Mouse (Mus musculus): Measurements from ENCODE around the gene Galnt14.

Galnt14 gene

DNA sequence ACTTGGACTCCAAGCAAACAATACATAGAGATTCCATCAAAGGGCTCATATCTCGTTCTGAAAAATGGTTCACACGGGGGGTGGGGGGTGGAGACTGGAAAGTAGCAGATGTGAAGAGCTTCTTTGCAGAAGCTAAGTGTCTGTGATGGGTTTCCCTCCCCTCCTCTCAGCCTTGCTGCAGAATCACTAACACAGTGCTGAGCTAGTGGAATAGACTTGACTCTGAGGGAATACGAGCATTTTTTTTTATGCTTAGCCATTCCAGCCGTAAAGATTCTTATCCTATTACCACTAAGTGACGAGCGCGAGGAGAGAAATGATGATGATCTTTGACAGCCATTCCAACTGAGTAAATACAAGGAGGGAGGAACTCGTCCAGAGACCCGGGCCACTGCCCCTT is 142.0 kb downstream of the Galnt14 start:
- DNase-seq = no peak

DNA sequence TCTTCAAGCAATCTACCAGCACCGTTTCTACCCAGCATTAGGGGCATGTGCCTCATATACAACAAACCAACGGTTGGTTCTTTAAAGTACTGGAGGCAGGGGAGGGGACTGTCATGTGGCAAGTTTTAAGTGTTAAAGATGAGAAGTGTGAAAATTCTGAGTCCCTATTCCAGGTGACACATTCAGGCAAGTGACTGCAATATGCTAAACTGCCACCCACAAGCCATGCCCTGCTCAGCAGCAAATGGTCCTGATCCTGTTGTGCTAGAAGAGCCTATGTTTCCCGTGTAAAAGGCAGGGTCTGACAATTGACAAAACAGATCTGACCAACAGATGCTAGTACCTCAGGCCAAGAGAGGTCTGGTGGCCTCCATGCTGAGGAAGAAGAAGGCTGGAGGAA is 149.1 kb downstream of the Galnt14 start:
- DNase-seq = no peak

DNA sequence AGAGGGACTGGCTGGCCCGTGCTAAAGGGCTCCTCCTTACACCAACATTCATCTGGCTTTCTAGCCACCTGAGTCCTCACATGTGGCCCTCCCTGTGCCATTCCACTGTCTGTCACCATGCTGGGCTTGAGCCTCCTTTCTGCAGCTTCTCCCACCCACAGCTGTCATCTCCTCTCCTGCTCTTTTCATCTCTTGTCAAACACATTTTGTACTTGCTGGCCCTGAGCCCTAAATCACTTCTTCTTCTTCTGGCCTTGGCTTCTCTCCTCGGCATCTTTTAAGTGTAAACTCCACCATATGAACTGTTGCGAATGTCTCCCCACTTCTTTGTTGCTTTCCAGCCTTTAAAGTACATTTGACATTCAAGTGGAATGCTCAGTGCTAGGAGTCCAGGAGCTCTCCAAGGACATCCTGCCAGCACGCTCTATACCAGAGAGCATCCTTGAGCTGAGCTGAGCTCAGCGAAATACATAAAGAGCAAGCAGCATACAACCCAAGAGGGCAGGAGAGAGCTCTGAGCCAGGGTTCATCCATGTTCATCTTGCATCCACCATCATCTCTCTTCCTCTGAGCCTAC is 150.0 kb downstream of the Galnt14 start:
- no peak for DNase-seq

DNA sequence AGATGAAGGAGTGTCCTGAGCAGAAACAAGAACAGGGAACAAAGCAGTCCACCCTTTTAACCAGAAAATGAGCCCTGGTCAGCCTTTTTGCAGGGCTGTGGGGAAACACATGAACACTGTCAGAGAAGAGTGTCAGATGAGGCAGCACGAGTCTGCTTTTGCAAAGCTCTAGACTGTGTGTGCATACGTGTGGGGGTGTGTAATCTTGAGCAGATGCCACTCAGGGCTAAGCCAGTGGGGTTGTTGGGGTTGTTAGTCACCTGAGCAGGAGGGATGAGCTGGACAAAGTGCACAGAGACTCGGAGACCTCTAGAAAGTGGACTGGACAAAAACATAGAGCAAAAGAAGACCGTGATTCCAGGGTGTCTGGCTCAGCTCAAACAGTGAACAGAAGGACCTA is 150.8 kb downstream of the Galnt14 start:
- DNase-seq = no peak

DNA sequence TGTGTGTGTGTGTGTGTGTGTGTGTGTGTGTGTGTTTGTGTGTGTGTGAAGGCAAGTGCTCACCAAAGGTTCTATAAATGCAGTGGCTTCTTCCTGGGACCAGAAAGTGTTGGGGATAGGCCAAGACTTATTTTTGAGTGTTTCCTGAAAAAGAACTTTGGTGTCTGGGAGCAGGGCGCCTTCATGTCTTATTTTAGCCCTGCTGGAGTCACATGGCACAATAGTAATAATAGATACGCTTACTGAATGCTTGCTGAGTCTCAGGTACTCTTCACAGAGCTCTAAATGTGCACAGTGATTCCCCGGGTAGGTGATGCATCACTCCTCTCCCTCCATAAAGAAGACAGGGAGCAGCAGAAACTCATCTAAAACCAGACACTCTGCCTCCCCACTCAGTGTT is 153.2 kb downstream of the Galnt14 start:
- no peak for DNase-seq

DNA sequence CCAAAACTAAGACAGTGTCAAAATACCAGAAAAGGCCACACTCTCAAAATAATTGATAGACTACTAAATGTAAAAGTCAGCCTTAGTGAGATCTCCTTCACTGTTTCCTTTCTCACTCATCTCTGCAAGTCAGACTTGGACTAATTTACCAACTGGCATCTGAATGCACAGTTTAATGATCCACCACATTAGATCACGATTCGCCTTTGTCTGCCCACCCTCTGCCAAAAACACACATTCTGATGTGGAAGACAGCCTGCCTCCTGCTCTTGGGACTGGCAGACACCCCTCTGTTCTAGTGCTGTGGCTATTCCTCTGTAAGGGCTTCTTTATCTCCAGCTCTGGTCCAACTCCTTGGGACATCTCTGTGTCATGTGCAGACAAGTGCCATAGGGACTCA is 153.8 kb downstream of the Galnt14 start:
- DNase-seq = no peak

DNA sequence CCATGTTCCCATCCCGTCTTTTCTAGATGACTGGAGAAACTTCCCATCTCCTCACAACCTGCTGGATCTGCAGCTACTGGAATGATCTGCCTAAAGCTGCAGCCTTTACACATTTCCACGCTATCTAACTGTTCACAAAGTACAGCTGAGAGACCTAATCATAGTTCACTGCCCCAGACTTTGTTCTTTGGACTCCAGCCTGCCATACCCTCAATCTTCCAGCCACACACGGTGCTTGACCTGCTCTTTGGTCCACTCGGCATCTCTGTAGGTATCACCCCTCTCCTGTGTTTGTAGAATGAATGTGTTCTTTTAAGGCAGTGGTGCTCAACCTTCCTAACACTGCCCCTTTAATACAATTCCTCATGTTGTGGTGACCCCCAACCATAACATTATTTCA is 155.6 kb downstream of the Galnt14 start:
- no peak for DNase-seq

DNA sequence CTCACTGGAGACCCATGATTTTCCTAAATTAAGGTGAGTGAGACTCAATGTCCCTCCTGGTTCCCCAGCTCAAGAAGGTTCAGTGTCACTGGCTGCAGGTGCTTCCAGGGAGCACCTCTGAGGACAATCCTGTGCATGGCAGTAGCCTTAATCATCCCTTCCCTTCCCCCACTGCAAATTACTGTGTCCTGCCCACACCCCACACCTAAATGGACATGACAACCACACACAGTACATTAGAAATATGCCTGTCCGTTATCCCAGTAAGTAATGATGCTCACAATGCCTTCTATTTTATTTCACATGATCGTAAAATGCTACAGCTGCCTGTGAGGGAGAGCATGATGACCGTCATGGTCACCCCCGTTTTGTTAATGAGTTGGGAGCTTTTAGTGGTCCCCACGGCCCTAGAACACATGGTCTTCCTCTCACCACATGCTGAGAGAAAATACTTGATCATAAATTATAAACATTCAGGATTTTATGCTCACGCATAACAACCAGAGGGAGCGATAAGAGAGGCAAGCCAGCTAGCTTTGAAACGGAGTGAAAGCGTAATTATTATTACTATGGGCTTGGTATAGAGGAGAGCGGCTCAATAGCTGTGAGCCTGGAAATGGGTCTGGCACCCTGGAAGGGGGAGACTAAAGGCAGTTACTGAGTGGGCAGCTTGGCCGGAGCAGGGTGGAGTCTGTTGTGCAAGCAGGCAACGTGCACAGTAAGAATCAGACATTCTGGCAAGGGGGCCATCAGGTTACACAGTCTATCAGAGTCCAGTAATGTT is 161.3 kb downstream of the Galnt14 start:
- DNase-seq = no peak

DNA sequence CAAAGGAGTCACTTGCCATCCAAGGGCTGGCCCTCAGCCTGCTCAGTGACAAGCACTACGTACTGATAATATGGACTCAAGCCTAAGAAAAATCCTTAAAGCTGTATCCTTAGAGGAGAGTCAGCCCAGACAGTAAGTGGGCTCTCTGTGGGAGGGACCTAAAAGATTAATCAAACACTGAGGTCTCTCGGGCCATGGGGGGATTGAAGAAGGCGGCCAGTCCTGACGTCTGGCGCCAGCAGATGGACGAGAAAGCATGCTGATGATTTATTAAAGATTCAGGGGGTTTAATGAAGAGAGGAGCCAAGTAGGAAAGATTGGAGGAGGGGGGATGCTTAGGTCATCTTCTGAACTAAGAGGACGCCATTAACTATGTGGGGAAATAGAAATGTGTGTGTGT is 162.1 kb downstream of the Galnt14 start:
- DNase-seq = no peak

DNA sequence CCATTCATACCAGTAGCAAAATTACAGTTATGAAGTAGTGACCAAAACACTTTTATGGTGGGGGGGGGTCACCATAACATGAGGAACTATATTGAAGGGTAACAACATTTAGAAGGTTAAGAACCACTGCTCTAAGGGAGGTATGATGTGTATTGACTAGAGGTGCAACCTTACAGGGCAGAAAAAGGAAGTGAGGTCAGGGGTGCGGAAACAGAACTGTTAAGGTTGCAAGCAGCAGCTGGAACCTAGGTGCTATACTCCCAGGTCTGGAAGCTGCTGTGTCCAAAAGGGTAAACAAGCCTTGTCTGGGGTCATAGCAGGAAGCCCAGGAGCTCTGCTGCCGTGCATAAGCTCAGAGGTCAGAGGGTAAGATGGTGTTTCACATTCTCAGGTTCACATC is 162.8 kb downstream of the Galnt14 start:
- no peak for DNase-seq

DNA sequence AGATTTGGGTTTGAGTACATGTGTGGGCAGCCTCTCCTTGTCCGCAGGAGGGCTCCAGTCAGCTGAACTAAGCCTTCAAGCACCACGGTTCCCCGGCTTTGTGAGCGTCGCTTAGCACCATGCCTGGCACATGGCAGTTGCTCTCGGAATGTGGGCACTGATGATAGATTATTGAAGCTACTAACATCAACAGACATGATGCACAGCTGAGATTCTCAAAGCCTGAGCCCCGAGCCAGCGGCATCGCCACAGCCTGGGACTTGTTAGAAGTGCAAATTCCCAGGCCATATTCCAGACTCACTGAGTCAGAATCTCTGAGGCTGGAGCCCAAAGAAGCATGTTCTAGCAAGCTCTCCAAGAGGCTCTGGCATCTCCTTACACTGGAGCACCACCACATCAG is 168.3 kb downstream of the Galnt14 start:
- DNase-seq = no peak

DNA sequence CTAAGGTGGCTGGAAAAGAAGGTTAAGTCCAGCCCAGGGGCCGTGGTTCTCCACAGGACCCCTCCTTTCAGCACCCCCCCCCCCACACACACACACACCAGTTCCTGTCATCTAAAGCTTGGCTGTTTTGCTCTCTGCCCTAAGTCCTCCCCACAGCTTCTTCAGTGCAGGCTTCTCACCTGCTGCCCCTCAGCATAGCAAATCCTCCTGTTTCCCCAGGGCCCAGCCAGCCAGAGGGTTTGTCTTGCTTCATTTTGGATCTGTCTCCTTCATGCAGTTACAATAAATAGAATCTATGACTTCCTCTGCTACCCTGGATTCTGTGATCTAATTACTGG is 169.1 kb downstream of the Galnt14 start:
- DNase-seq = no peak

DNA sequence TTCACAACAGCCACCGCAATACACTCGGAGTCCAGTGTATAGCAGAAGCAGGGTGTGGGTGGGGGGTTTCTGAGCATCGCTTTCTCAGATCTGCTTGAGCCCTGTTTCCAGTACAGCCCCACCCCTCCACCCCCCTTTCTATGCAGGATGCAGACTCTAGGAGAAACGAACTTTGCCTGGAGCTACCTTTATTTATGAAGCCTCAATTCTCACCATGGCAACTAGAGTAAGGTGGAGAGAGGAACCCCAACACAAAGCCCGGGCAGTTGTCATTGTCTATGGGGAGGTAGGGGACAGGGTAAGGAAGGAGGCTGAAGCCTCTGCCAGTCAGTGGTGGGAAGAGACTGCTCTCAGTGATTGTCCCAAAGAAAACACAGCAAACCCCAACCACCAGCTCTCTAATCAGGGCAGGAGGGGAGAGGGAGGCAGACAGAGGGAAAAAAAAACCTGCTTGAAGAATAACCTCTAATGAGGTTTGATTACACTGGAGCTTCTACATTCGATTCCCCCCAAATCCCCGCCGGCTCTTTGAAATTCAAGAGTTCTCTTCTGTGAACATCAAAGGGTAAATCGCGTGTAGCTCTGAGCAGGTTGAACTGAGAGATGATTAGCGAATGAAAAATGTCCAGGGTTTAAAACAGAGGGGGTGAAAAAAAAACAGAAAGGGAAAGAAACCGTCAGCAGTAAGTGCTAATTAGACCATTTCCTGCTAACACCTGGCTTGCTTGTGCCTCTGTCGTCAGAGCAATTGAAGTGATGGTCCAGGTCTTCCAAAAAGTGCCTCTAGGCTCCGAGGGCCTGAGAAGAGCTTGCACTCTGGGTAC is 169.6 kb downstream of the Galnt14 start:
- DNase-seq = no peak

DNA sequence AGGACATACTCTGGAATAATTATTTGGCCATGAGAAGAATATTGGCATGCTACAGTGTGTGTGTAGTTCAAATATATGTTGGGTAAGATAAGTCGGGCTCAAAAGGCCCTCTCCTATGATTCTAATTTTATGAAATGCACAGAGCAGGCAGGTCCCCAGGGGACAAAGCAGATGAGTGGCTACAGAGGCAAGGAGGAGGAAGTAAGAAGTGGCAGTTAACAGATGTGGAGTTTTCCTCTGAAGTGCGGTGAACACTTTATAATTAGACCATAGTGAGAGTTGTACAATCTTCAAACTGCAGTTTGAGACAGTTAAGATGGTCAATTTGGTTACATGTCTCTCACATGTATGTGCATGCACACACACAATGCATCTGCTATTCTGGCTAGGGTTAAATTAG is 178.4 kb downstream of the Galnt14 start:
- DNase-seq = no peak

DNA sequence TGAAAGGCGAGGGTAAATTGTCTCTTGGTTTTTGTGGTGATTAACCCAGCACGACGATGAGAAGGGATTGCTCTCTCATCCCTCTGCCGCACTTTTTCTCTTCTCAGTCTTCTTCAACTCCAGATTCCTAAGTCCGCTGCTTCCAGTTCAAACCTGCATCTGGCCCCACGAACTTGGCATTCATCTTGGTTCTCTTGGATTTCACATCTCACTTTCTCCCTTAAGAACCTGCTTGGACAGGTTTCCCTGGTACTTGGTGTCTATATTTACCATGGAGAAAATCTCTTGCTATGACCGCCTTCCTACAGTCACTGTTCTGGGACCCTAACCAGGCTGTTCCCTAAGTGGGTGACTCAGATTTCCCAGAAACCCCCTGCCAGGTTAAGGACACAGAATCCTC is 188.1 kb downstream of the Galnt14 start:
- no peak for DNase-seq

DNA sequence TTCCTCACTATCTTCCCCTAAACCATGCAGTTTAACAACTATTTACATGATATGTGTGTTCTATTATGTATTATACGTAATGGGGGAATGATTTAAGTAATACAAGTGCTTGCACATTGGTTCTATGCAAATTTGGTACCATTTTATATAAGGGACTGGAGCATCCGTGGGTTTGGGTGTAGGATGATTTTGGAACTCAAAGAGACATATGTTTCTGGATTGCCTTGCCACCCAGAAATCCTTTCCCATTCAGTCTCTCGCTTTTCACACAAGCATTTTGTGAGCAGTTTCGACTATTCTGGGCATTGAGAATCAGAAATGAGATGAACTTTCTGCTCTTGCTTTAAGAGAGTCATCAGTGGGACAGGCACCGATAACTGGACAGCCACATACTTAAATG is 190.9 kb downstream of the Galnt14 start:
- DNase-seq = no peak

DNA sequence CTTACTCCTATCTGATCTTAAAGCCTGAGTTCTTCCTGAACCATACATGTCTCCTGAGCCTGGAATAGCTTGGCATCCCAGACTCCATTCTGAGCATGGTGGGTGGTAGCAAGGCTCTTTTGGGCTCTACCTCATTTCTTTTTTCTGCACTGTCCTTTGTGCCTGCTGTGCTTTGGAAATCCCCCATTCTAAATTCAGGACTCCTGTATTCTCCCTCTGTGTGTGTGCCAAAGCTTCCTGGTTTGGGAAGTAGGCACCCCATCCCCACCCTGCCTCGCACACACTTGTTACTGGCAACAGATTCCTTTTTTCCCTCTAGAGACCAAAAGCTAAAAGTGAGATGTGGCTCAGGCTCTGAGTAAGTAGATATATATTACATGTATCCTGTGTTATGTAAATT is 191.9 kb downstream of the Galnt14 start:
- no peak for DNase-seq

DNA sequence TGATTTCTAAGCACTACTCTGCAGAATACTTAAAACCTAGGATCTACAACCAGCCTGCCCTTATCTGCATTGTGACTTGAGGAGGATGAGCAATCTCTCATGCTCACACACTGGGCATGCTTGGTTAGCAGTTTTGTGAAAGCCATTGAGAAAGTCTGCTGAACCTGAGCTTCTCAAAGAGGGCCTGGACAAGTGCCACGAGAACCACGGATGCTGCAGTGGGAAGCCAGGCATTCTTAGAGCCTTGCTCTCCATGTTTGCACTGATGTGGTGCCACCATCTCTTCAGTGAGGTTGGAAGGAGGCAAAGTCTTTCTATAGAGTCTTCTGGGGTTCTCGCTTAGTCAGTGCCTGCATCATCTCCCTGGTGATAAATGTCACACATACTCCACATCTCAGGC is 194.7 kb downstream of the Galnt14 start:
- no peak for DNase-seq

DNA sequence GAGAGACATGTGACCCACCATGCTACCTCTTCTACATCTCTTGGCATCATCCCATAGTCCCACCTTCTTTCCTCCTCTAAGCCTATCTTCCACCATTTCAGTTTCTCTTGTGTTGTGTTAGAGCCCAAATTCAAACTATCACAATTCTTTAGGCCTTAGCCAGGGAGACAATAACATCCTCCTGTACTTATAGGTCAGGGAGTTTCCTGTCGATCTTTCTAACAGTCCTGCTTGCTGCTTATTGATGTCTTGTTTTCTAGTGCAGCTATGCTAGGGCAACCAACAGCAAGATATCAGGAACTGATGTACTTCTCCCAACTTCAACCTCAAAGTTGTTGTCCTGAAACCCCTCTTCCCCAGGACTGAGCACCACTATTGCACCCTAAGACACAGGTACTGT is 195.4 kb downstream of the Galnt14 start:
- no peak for DNase-seq

DNA sequence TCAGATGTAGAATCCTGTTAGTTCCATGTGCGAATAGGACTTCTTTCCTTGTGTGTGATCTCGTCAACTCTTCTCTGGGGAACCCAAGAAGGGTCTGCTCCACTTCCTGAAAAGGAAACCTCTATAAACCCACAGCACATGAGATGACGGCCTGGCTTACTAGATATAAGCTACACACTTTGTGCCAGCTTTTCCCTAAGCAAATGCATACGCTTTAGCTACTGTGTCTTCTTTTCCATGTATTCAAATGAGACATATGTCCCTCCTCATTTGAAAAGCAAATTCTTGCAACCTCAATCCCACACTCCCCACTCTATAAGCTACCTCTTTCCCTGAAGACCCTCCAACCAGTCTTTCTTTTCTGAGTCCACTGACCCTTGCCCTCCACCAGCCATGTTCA is 196.0 kb downstream of the Galnt14 start:
- no peak for DNase-seq

DNA sequence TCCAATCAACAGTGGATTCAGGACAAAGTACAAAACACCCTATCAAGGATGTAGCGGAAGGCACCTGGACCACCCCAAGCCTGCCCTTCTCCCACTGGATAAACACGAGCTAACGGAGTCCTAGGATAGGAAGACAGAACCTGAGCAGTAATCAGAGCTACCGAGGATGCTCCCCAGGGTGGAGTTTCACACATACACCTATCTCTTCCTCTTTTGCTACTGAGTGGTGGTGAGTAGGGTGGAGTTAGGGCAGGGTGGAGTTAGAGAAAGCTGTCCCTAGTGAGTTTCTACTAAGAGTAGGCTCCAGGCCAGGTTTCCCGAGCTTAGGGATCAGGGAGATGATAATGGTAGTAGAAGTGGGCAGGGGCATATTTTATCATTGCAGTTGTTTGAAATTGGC is 197.4 kb downstream of the Galnt14 start:
- DNase-seq = no peak

DNA sequence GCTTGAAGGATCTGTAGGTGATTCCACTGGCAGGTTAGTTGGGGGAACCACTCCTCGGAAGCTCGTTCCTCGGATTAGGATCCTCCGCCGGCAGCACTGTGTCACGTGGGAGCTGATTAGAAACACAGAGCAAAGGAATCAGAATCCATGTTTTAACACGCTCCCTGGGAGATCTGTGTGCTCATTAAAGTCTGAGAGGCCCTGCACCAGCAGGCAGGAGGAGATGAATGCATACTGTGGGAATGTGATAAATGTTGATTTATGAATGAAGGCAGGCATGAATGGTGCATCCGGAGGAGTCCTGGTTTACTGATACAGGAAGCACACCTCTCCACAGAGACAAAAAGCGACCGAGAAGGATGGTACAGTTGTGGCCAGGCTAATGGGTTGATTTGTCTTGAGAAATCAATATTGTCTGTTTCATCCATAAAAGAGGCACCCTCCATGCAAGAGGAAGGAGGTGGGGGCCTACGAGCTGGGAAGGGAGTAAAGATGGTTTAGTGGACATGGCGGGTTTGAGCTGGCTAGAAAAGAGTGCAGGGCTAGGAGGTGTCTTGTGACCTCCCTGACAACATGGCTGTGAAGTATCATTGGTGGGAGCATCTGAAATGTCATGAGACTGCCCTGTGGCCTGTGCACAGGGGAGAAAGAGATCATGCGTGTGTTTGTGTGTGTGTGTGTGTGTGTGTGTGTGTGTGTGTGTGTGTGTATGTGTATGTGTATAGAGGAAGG is 202.3 kb downstream of the Galnt14 start:
- DNase-seq = no peak

DNA sequence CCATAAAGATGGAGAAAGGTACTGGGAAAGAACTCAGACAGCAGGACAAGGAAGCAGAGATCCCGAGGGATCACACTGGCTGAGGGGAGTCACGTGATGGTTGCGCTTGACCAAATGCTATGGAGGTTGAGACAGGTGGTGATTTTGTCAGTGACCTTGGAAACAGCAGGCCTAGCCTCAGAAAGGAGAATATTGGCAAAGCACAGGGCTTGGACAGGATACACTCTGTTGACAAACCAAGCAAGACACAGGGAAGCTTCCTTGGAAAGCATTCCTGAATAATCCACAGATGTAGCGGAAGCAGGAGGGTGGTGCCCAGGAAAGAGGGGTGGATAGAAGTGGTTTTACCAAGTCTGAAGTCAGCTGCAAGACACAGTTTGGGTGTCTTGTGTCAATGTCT is 206.1 kb downstream of the Galnt14 start:
- no peak for DNase-seq

DNA sequence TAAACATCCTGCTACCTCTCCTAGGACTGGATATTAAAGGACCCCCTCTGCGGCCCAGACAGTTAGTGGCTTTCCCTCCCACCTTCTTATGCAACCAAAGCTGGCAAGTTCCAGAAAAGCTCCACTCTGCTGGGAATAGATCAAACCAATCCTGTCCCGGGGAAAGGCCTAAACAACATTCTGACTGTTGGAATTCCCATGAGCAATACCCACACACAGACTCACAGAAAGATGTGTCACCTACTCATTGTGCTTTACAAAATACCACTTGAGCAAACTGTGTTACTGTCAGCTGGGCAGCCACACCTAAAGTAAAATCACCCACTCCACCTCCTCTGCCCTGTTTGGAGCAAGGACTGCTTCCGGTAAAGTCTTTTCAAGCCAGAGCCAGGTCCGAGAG is 207.6 kb downstream of the Galnt14 start:
- no peak for DNase-seq

Measured in cerebellum, adult 8-10 months (tissue).